9 mouse cellular contexts compared by ENCODE assay signal in genomic region chr7:122242260-122242659, GRCm38 (mm10). TPM values are rescaled to one million over a fixed set of nuclear protein-coding genes. Genes with fewer than 3 reads are reported as not detected.
DNase-seq lines count a peak whose midpoint lies in the region; ATAC-seq and TF ChIP-seq lines count a peak whose summit lies in the region.
"Had no signal": no experiment of that assay in that cellular context is flagged by ENCODE, and none has a peak within 500 bp of the region (broad histone marks: within the 10 kb centered on the region; RNA-seq: fewer than 3 reads in every experiment).

No protein-coding gene starts in this region.

- no peak for TF ChIP-seq EP300 in heart, postnatal 0 days (IDR thresholded peaks at IDR 0.05; ENCODE audit: low read depth)
- TF ChIP-seq EP300 in stomach, postnatal 0 days (optimal IDR thresholded peaks at IDR 0.05), result no peak

- H3K36me3 ChIP-seq in lung, embryonic 14.5 days (ENCODE audit: insufficient read depth), result no peaks in the 10 kb centered on the region
- H3K36me3 ChIP-seq in heart, postnatal 0 days (replicated peaks; ENCODE audit: control insufficient read depth, insufficient read depth, low read length), result no peaks in the 10 kb centered on the region
- no peaks in the 10 kb centered on the region for H3K36me3 ChIP-seq in stomach, postnatal 0 days (ENCODE audit: control insufficient read depth, insufficient read depth, low read length)

- WGBS in lung, embryonic 14.5 days, result 36% methylated on average over 1 of the region's 1 CpGs
- WGBS in lung, adult 2 months, result 35% methylated on average over 1 of the region's 1 CpGs
- 27% methylated on average over 1 of the region's 1 CpGs for WGBS in heart, postnatal 0 days
- 44% methylated on average over 1 of the region's 1 CpGs for WGBS in stomach, postnatal 0 days

- no peak overlapping the region for H3K4me2 ChIP-seq in lung, embryonic 14.5 days
- no peak overlapping the region for H3K4me2 ChIP-seq in heart, postnatal 0 days (ENCODE audit: low read depth, low read length)
- H3K4me2 ChIP-seq in stomach, postnatal 0 days (replicated peaks; ENCODE audit: low read depth), result no peak overlapping the region

- no peak overlapping the region for H3K9ac ChIP-seq in lung, embryonic 14.5 days
- H3K9ac ChIP-seq in heart, postnatal 0 days (replicated peaks; ENCODE audit: low read depth, low read length), result no peak overlapping the region
- no peak overlapping the region for H3K9ac ChIP-seq in stomach, postnatal 0 days (ENCODE audit: low read length)

- H3K9me3 ChIP-seq in lung, embryonic 14.5 days (ENCODE audit: low read depth, low read length), result no peaks in the 10 kb centered on the region
- H3K9me3 ChIP-seq in heart, postnatal 0 days (replicated peaks; ENCODE audit: control insufficient read depth, low read length), result no peaks in the 10 kb centered on the region
- H3K9me3 ChIP-seq in stomach, postnatal 0 days (ENCODE audit: control insufficient read depth, low read length), result no peaks in the 10 kb centered on the region

- DNase-seq in adrenal gland, adult 2 months, result peak; percentile 6
- no peak for DNase-seq in adrenal gland, postnatal 25 days
- peak; percentile 73 for DNase-seq in lung, embryonic 14.5 days
- no peak for DNase-seq in lung, adult 2 months
- peak; percentile 22 for DNase-seq in cerebellum, adult 11-12 months
- DNase-seq in heart, postnatal 0 days (ENCODE audit: low spot score), result peak; percentile 33
- DNase-seq in left cerebral cortex, postnatal 25 days (ENCODE audit: low spot score in 2 of 2), result peak; percentile 42 to 59
- peak; percentile 34 for DNase-seq in stomach, postnatal 0 days (ENCODE audit: low spot score)

- intact Hi-C loops in left cerebral cortex, postnatal 25 days (cut with DNase I), result loop anchor here (2.0 to 10.0 kb wide), 2 partner anchors 43 to 683 kb away; no protein-coding TSS in a partner anchor

- H3K4me1 ChIP-seq in lung, embryonic 14.5 days (ENCODE audit: insufficient read depth), result no peaks in the 10 kb centered on the region
- H3K4me1 ChIP-seq in lung, adult 2 months (ENCODE audit: control insufficient read depth, insufficient read depth, low read length), result no peaks in the 10 kb centered on the region
- no peaks in the 10 kb centered on the region for H3K4me1 ChIP-seq in heart, postnatal 0 days (ENCODE audit: control insufficient read depth, insufficient read depth)
- H3K4me1 ChIP-seq in stomach, postnatal 0 days (replicated peaks; ENCODE audit: control insufficient read depth, insufficient read depth), result no peaks in the 10 kb centered on the region

- H3K27me3 ChIP-seq in lung, embryonic 14.5 days (ENCODE audit: insufficient read depth, low read length), result no peaks in the 10 kb centered on the region
- H3K27me3 ChIP-seq in heart, postnatal 0 days (ENCODE audit: control insufficient read depth, insufficient read depth, low read length), result no peaks in the 10 kb centered on the region
- no peaks in the 10 kb centered on the region for H3K27me3 ChIP-seq in stomach, postnatal 0 days (ENCODE audit: control insufficient read depth, insufficient read depth, low read length)

- no peak overlapping the region for H3K27ac ChIP-seq in lung, embryonic 14.5 days (ENCODE audit: low read depth)
- no peak overlapping the region for H3K27ac ChIP-seq in heart, postnatal 0 days (ENCODE audit: low read depth)
- no peak overlapping the region for H3K27ac ChIP-seq in stomach, postnatal 0 days (replicated peaks)

- ATAC-seq in lung, embryonic 14.5 days (ENCODE audit: insufficient read depth), result no peak
- no peak for ATAC-seq in heart, postnatal 0 days (ENCODE audit: insufficient read depth, low read depth)
- ATAC-seq in stomach, postnatal 0 days (ENCODE audit: low FRiP score, low TSS enrichment), result 0 out of 2 replicates have a peak, but pooled peaks have one; percentile 39

- TF ChIP-seq POLR2A in lung, adult 2 months (IDR thresholded peaks at IDR 0.05; ENCODE audit: borderline replicate concordance, extremely low read depth, low read depth, low read length), result no peak

- H3K4me3 ChIP-seq in lung, embryonic 14.5 days (ENCODE audit: low read depth, low read length), result no peak overlapping the region
- H3K4me3 ChIP-seq in lung, adult 2 months (replicated peaks; ENCODE audit: extremely low read depth, low read depth, low read length), result no peak overlapping the region
- H3K4me3 ChIP-seq in heart, postnatal 0 days (ENCODE audit: low read depth, low read length), result no peak overlapping the region
- H3K4me3 ChIP-seq in stomach, postnatal 0 days (ENCODE audit: low read depth, low read length), result no peak overlapping the region
- H3K4me3 ChIP-seq: myocyte had no signal

- TF ChIP-seq CTCF in lung, embryonic 14.5 days (IDR thresholded peaks at IDR 0.05; ENCODE audit: low read depth), result peak; percentile 87
- no peak for TF ChIP-seq CTCF in lung, adult 2 months (IDR thresholded peaks at IDR 0.05; ENCODE audit: insufficient read depth, low read length)
- peak; percentile 72 for TF ChIP-seq CTCF in heart, postnatal 0 days (IDR thresholded peaks at IDR 0.05; ENCODE audit: low read depth)
- TF ChIP-seq CTCF in stomach, postnatal 0 days (IDR thresholded peaks at IDR 0.05; ENCODE audit: low read depth), result peak; percentile 90

RNA-seq across cellular contexts. Expression of gene Chp2, which starts 23.0 kb away (rescaled TPM):
- 1 to 10 TPM; 1.7 to 3.4 TPM for total RNA-seq in adrenal gland, adult 2 months (2021)
- 1.4 and 2.8 TPM in 2 replicates for polyA plus RNA-seq in adrenal gland, adult 2 months (2012; rRNA removed)
- 0.62 and 1.6 TPM in 2 replicates for total RNA-seq in adrenal gland, postnatal 25 days (2021)
- polyA plus RNA-seq in lung, embryonic 14.5 days (2014; fragmentation: Nextera tagmentation; extraction: Ambion mirVana), result 0.53 and 0.84 TPM in 2 replicates
- 3.3 and 3.6 TPM in 2 replicates for polyA plus RNA-seq in lung, adult 2 months (2012; rRNA removed)
- total RNA-seq in heart, postnatal 0 days (2014; rRNA removed; ENCODE audit: low replicate concordance), result 5.2 TPM in 1 of 2 replicates, not detected in the other
- polyA plus RNA-seq in heart, postnatal 0 days (2015; fragmentation: Nextera tagmentation; extraction: Ambion mirVana), result 0.38 and 0.63 TPM in 2 replicates
- total RNA-seq in left cerebral cortex, postnatal 25 days (2021), result 1 to 10 TPM; 3.3 to 4.0 TPM
- 1.1 and 1.7 TPM in 2 replicates for polyA plus RNA-seq in stomach, postnatal 0 days (2015; fragmentation: Nextera tagmentation; extraction: Ambion mirVana)
- polyA plus RNA-seq: myocyte had no signal

RNA-seq across cellular contexts. Expression of gene Prkcb, which starts 46.3 kb away (rescaled TPM):
- total RNA-seq in adrenal gland, adult 2 months (2021), result 10 to 100 TPM; 13.2 to 21.3 TPM
- 5.0 and 5.1 TPM in 2 replicates for polyA plus RNA-seq in adrenal gland, adult 2 months (2012; rRNA removed)
- 6.1 and 10.7 TPM in 2 replicates for total RNA-seq in adrenal gland, postnatal 25 days (2021)
- polyA plus RNA-seq in lung, embryonic 14.5 days (2014; fragmentation: Nextera tagmentation; extraction: Ambion mirVana), result 7.5 and 9.7 TPM in 2 replicates
- 7.8 and 10.9 TPM in 2 replicates for polyA plus RNA-seq in lung, adult 2 months (2012; rRNA removed)
- total RNA-seq in heart, postnatal 0 days (2014; rRNA removed; ENCODE audit: low replicate concordance), result 1.9 and 6.9 TPM in 2 replicates
- 1.1 and 1.5 TPM in 2 replicates for polyA plus RNA-seq in heart, postnatal 0 days (2015; fragmentation: Nextera tagmentation; extraction: Ambion mirVana)
- total RNA-seq in left cerebral cortex, postnatal 25 days (2021), result 1,000 to 10,000 TPM; 1,042 to 1,074 TPM
- 7.9 and 8.2 TPM in 2 replicates for polyA plus RNA-seq in stomach, postnatal 0 days (2015; fragmentation: Nextera tagmentation; extraction: Ambion mirVana)

RNA-seq across cellular contexts. Expression of gene Ern2, which starts 56.3 kb away (rescaled TPM):
- total RNA-seq in adrenal gland, adult 2 months (2021), result under 1 TPM; 0.14 to 0.17 TPM
- polyA plus RNA-seq in adrenal gland, adult 2 months (2012; rRNA removed), result 0.03 and 0.04 TPM in 2 replicates
- 0.15 TPM in 1 of 2 replicates, not detected in the other for total RNA-seq in adrenal gland, postnatal 25 days (2021)
- polyA plus RNA-seq in lung, embryonic 14.5 days (2014; fragmentation: Nextera tagmentation; extraction: Ambion mirVana), result 0.16 TPM in 1 of 2 replicates, not detected in the other
- polyA plus RNA-seq in lung, adult 2 months (2012; rRNA removed), result 0.72 and 1.3 TPM in 2 replicates
- total RNA-seq in heart, postnatal 0 days (2014; rRNA removed; ENCODE audit: low replicate concordance), result not detected in 2 replicates
- 0.07 TPM in 1 of 2 replicates, not detected in the other for polyA plus RNA-seq in heart, postnatal 0 days (2015; fragmentation: Nextera tagmentation; extraction: Ambion mirVana)
- total RNA-seq in left cerebral cortex, postnatal 25 days (2021), result under 1 TPM; 0.25 to 0.44 TPM
- 33.5 and 37.3 TPM in 2 replicates for polyA plus RNA-seq in stomach, postnatal 0 days (2015; fragmentation: Nextera tagmentation; extraction: Ambion mirVana)
- polyA plus RNA-seq: myocyte had no signal

Comparison
In these comparisons a context has a peak if more than half of its experiments do, and no peak if none do; other contexts are left out.
1. DNase-seq: peak in adrenal gland, adult 2 months (single experiment), lung, embryonic 14.5 days (single experiment), cerebellum, adult 11-12 months (single experiment), heart, postnatal 0 days (single experiment), left cerebral cortex, postnatal 25 days (2 of 2) and stomach, postnatal 0 days (single experiment); none in adrenal gland, postnatal 25 days (single experiment) and lung, adult 2 months (single experiment).
2. RNA of gene Ern2, which starts 56.3 kb away (polyA plus RNA-seq): 33.5 to 37.3 TPM in stomach, postnatal 0 days; 0.72 to 1.3 TPM in lung, adult 2 months, 0.03 to 0.04 TPM in adrenal gland, adult 2 months, 0.16 TPM in lung, embryonic 14.5 days and 0.07 TPM in heart, postnatal 0 days; every median in the first group is over 10 times any median in the second.